Mouse (Mus musculus): ENCODE measurements around the gene Igsf23.
"Not testable (repeated sequence)": the region's sequence is repeated elsewhere in the genome, so short reads cannot be mapped to it uniquely, and the experiment has no call there.

The Igsf23 gene

GRCm38 (mm10) chr7:19939555-19940235 is 10.9 kb downstream of the Igsf23 start:
- in situ Hi-C loops (cut with MboI; ENCODE audit: low pct_unique_long_range_greater_than_20kb in 1 of 2, low sequenced_read_pairs in 2 of 2, unreplicated experiment in 1 of 2): no loop called here

- in situ Hi-C loops (cut with MboI; ENCODE audit: low pct_unique_long_range_greater_than_20kb in 1 of 2, low sequenced_read_pairs in 2 of 2, unreplicated experiment in 1 of 2): no loop called here
Measured at GRCm38 (mm10) chr7:19937229-19937821, 13.2 kb downstream of the Igsf23 start.

DNA sequence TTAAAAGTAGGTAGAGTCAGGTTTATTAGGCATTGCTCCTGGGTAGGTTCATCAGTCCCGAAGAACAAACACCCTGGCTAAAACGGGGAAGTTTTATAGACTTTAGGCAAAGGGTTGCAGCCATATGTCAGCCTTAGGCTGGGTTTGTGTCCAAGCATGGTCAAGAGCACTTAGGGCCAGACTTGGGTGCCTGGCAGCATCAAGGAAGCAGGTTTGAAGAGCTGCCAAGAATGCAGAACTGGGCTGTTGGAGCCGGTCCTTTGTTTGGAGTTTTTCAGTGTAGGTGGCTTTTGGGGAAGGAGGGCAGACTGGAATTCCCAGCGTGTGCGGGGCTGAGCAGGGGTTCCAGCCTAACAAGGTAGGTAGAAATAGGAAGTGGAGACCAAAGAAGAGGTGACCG is 14.6 kb downstream of the Igsf23 start:
- in situ Hi-C loops (cut with MboI; ENCODE audit: low pct_unique_long_range_greater_than_20kb in 1 of 2, low sequenced_read_pairs in 2 of 2, unreplicated experiment in 1 of 2): no loop called here

DNA sequence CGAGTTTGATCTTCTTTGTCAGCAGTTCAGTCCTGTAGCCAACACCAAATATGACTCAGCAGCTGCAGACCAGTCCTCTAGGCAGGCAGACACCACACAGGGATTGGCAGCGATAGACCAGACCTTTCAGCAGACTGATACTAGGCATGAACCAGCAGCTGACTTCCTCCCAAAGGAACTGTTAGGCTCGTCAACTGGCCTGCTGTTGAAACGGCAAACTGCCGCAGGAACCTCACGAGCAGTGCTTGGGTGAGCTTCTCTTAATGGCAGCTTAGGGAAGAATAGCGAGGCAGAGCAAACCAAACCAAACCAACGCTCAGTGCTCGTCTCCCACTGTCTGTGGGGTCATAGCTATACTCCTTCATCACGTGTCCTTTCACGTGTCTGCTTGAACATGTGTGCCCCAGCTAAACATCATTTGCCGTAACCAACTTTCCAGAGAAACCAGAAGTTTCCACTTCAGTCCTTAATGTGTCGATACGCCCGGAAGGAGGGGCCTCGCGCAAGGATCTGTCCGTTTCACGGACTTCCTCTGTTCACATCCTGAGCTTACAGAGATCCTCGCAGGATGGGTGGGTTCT is 15.3 kb downstream of the Igsf23 start:
- in situ Hi-C loops (cut with MboI; ENCODE audit: low pct_unique_long_range_greater_than_20kb in 1 of 2, low sequenced_read_pairs in 2 of 2, unreplicated experiment in 1 of 2): no loop called here

DNA sequence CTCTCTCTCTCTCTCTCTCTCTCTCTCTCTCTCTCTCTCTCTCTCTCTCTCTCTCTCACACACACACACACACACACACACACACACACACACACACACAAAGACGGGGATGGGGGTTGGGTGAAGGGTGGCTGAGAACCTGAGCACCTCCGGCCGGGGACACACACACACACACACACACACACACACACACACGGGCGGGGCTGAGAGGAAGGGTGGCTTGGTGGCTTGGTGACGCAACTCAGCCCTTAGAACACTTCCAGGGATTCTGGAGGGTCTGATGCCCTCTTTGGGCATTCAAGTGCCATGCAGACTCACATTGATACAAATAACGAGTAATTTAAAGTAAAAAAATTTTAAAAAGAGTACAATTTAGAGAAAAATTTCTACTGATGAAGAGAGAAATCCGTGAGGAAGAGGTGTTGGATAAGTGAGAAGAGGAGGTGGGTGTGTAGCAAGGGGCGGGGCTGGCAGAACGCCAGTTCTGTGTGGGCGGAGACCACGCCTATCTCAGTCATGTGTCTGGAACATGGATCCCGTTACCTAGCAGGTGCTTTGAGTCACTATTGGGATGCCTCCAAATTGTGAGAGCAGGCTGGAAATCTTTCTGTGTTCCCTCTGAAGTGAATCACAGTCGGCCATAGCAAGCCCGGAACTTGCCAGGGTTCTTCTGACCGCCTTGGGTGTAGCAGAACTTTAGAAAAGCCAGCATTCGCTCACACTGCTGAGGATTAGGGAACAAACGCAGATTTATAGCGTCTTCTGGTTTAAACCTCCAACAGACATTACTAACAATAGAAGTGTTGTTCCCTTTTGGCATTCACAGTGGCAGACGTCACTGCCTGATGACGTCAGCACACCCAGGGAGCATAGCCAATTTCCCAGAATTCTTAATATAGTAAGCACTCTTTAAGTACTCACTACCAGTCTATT is 17.4 kb downstream of the Igsf23 start:
- in situ Hi-C loops (cut with MboI; ENCODE audit: low pct_unique_long_range_greater_than_20kb in 1 of 2, low sequenced_read_pairs in 2 of 2, unreplicated experiment in 1 of 2): no loop called here

DNA sequence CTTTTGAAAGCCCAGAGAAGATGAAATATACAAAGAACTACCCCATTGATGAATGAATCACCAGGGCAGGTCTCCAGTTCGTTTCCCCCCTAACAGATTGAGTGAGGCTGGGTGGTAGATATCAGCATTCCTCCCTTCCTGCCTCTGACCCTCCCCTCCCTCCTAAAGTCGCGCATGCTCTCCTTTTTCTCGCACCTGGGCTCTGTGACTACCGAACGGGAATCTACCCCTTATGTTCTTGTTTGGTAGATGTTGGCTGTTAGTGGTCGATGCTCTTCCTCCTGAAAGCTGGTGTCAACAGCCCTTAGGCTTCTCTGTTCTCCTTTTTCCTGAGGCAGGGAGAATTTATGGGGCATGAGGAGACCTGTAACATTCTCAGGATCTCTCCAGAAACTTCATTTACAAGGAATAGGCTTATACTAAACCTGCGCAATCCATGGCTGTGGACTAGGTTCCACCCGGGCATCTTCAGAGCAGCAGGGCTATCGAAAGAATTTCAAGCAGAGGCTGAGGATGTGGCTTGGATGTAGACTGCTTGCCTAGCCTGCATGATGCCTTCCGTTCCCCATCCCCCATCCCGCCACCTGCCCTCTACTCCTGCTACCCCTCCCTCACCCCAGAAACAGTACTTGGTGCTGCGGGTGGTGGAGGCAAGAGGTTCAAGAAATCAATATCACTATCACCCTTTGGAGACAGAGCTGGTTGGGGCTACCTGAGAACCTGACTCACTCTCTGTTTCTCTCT is 18.3 kb downstream of the Igsf23 start:
- in situ Hi-C loops (cut with MboI; ENCODE audit: low pct_unique_long_range_greater_than_20kb in 1 of 2, low sequenced_read_pairs in 2 of 2, unreplicated experiment in 1 of 2): no loop called here

GRCm38 (mm10) chr7:19930481-19930880 is 20.1 kb downstream of the Igsf23 start:
- in situ Hi-C loops (cut with MboI; ENCODE audit: low pct_unique_long_range_greater_than_20kb in 1 of 2, low sequenced_read_pairs in 2 of 2, unreplicated experiment in 1 of 2): not testable (repeated sequence)

GRCm38 (mm10) chr7:19928486-19928885 is 22.1 kb downstream of the Igsf23 start:
- in situ Hi-C loops (cut with MboI; ENCODE audit: low pct_unique_long_range_greater_than_20kb in 1 of 2, low sequenced_read_pairs in 2 of 2, unreplicated experiment in 1 of 2): no loop called here

DNA sequence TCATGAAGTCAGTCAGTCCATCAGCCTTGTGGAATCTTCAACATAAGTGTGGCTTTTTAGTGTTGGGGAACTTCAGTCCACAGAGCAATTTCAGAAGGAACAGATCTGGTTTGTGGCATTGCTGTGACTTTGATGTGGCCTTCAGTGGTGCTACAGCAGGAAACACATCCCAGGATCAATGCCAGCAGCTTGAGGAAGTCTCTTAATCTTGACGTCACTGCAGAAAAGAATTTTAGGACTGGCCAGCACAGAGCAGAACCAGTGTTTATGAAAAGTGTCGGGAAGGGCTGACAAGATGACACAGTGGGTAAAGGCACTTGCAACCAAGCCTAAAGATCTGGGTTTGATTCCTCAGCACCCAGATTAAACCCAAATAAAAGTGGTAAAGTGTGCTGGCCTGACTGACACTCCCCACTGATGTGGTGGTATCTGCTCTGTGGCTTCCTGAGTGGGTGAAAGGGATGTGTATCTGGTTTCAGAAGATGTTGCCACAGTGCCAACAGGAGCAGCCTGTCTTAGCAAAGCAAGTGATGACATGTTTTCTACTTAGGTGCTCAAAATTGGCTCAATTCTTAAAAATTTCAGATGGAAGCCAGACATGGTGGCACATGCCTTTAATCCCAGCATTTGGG is 23.6 kb downstream of the Igsf23 start:
- in situ Hi-C loops (cut with MboI; ENCODE audit: low pct_unique_long_range_greater_than_20kb in 1 of 2, low sequenced_read_pairs in 2 of 2, unreplicated experiment in 1 of 2): no loop called here

GRCm38 (mm10) chr7:19925376-19925775 is 25.2 kb downstream of the Igsf23 start:
- in situ Hi-C loops (cut with MboI; ENCODE audit: low pct_unique_long_range_greater_than_20kb in 1 of 2, low sequenced_read_pairs in 2 of 2, unreplicated experiment in 1 of 2): no loop called here

DNA sequence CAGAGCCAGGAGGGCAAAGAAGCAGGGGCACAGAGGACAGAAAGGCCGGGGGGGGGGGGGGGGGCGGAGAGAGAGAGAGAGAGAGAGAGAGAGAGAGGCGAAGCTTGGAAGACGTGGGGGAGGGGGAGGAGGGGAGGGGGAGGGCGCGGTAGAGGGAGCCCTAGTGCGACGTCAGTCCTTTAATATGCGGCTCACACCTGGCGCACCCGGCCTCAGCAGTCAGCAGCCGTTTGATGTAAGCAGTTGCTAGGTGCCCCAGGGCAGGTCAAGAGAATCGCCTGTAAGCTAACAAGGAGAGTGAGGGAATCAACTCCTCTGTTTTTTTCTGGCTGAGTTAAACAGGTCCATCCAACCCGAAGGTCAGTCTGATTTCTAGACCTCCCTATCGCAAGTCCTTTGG is 26.8 kb downstream of the Igsf23 start:
- in situ Hi-C loops (cut with MboI; ENCODE audit: low pct_unique_long_range_greater_than_20kb in 1 of 2, low sequenced_read_pairs in 2 of 2, unreplicated experiment in 1 of 2): no loop called here

DNA sequence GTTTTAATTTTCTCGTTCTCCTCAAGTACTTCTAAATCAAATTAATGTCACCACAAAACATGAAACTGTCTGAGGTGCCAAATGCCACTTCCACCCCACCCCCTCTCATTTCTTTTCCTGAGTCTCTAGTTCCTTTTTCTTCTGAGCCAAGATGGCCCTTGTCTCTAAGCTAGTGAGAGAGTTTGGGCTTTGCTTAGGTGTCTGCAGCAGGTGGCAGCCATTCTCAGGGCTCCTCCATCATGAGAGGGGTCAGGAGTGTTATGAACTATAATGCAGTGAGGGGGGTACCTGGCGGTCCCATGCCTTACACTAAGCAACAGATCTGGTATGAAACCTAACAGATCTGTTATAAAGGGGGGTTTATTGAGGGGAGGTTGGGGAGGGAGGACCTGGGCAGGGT is 27.2 kb downstream of the Igsf23 start:
- in situ Hi-C loops (cut with MboI; ENCODE audit: low pct_unique_long_range_greater_than_20kb in 1 of 2, low sequenced_read_pairs in 2 of 2, unreplicated experiment in 1 of 2): no loop called here

- in situ Hi-C loops (cut with MboI; ENCODE audit: low pct_unique_long_range_greater_than_20kb in 1 of 2, low sequenced_read_pairs in 2 of 2, unreplicated experiment in 1 of 2): no loop called here
Measured at GRCm38 (mm10) chr7:19920506-19921261, 29.9 kb downstream of the Igsf23 start, which contains the start of gene Pvr. TSS of gene Pvr (minus strand) at chr7:19921160.

- in situ Hi-C loops (cut with MboI; ENCODE audit: low pct_unique_long_range_greater_than_20kb in 1 of 2, low sequenced_read_pairs in 2 of 2, unreplicated experiment in 1 of 2): no loop called here
Measured at GRCm38 (mm10) chr7:19920166-19920505, 30.4 kb downstream of the Igsf23 start.

- in situ Hi-C loops (cut with MboI; ENCODE audit: low pct_unique_long_range_greater_than_20kb in 1 of 2, low sequenced_read_pairs in 2 of 2, unreplicated experiment in 1 of 2): loop anchor here in 1 of 2 experiments (5.0 kb wide), 1 partner anchor 43 kb away; no protein-coding TSS in a partner anchor
Measured at GRCm38 (mm10) chr7:19914558-19914957, 36.0 kb downstream of the Igsf23 start.

DNA sequence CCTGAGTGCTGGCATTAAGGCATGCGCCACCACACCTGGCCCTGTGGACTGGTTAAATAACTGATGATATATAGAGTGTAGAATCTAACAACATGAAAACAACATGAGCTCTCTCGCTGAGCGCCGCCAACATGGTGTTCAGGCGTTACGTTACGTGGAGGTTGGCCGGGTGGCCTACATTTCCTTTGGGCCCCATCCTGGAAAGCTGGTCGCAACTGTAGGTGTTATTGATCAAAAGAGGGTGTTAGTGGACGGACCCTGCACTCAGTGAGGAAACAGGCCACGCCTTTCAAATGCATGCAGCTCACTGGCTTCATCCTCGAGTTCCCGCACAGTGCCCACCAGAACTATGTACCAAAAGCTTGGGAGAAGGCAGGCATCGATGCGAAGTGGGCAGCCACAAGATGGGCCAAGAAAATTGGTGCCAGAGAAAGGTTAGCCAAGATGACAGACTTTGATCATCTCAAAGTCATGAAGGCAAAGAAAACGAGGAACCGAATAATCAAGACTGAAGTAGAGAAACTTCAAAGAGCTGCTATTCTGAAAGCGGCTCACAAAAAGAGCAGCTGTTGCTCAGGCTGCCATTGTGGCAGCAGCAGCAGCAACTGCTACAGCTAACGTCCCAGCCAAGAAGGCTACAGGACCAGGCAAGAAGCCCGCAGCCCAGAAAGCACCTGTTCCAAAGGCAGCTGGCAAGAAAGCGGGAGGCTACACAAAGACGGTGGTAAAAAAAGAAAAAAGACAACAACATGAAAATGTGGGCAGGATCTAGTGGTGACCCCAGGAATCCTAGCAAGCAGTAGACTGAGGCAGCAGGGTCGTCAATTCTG is 38.6 kb downstream of the Igsf23 start:
- in situ Hi-C loops (cut with MboI; ENCODE audit: low pct_unique_long_range_greater_than_20kb in 1 of 2, low sequenced_read_pairs in 2 of 2, unreplicated experiment in 1 of 2): loop anchor here in 1 of 2 experiments (5.0 kb wide), 1 partner anchor 45 kb away; no protein-coding TSS in a partner anchor
